Mouse (Mus musculus) gastrocnemius, postnatal 10 days (tissue): ENCODE data around the gene Wdr73. TPM values are rescaled to one million over a fixed set of nuclear protein-coding genes. Genes with fewer than 3 reads are reported as not detected.
"Not testable (repeated sequence)": the region's sequence is repeated elsewhere in the genome, so short reads cannot be mapped to it uniquely, and the experiment has no call there.

Source experiments
- DNase-seq: peaks from one replicate; pipeline ENCODE4 v3.0.0; 2021; ENCODE audit warnings: mixed read lengths
- long read RNA-seq, 2 experiments: library from polyadenylated mRNA; stranded (forward); transcript quantifications; one replicate each; pipeline ENCODE4 v2.0.0; 2021
- total RNA-seq, 2 experiments: library from RNA; stranded (reverse); gene quantifications; 2 replicates each; pipeline ENCODE4 v1.2.3; 2021

Gene Wdr73
- 1 to 10 TPM; 5.4 to 6.8 TPM for total RNA-seq
- long read RNA-seq, experiment 1, partial matches to known transcripts: 0 of 6 reads
- long read RNA-seq, experiment 1, other reads (novel, unspliced or antisense): 4 of 6 reads
- long read RNA-seq, experiment 2, transcript Wdr73-201 (8 exons, 2,114 nt): major isoform, 5 of 6 reads
- long read RNA-seq, experiment 2, partial matches to known transcripts: 1 of 6 reads
- long read RNA-seq, experiment 2, other reads (novel, unspliced or antisense): 0 of 6 reads

DNA sequence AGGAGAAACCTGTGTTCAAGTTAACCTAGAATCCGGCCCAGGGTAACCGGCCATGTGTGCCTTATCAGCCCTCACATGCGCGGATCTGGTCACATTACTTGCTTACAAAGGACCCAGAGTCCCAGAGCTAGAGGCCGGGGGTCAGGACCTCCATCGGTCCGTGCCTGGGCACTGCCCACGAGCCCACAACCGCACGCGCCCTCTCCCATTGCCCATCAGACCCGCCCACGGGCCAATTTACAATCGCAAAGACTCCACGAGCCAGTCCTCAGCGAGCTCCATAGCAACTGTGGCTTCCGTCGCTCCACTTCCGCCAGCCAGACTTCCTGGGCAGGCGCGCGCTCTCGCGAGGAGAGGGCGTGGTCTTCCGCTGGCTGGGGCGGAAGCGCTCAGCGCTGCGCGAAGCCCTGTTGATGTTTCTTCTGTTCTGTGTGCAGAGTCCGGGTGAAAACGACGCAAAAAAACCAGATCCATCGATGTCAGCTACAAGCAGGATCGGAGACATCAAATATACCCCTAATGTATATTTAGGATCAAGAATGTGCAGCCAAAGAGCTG lies at the start of gene Wdr73:
Gene Wdr73, minus strand, starts transcription at position 326 of the 558 bp plus-strand sequence.
- DNase-seq: peak; percentile 89

DNA sequence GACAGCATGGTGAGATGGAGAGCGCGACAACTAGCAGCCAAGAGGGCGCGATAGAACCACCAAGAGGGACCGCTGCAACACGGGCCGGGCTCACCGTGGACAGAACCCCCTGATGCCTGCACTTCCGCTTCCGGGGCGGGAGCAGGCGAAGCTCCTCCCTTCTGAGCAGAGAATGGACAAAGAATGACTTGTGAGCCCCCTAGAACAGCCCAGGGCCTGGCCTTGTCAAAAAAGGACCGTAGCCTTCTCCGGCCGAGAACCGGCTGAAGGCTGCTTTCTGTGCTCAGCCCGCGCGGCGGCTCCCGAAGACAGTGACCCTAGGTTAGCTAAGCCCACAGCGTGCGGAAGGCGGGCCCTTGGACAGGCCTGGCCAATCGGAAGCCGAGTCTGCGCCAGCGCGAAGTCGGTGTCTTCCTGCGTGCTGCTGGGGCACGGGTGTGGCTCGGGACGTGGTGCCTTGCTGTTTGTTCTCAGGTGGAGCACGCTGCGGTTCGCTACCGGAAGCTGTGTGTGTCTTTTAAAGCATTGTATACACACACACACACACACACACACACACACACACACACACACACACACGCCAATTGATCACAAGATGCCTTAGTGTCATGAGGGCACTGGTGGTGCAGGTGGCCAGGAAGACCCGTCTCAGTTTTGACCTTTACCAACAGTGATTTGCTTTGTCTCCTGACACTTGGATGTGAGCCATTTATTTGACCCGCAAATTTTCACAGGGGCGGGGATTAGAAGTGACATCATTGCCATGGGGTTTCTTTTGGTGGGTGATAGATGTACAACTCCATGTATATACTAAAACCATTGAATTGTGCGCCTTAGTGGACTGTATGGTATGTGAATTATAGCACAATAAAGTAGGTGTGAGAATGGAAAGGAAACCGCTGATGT lies 46.6 kb upstream of the Wdr73 start, which contains the start of gene Sec11a:
Gene Sec11a, minus strand, starts transcription at position 336 of the 906 bp plus-strand sequence.
- peak; percentile 92 for DNase-seq

DNA sequence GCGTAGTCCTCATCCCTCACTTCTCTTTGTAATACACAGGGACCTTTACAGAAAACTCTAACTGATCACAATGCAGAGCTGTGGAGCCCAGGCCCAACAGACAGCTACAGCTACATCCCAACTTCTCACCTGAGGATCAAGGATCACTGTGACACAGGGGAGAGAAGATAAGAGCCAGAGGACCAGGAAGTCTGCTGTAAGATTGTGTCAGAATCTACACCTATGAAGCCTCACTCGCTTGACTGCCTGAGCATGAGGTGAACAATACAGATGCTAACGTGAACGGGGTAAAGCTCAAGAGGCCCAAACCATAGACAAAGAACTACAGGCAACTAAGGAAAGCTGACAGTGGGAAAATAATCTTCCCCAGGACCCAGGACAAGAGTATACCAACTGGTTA lies 38.7 kb upstream of the Wdr73 start:
- DNase-seq: no peak

DNA sequence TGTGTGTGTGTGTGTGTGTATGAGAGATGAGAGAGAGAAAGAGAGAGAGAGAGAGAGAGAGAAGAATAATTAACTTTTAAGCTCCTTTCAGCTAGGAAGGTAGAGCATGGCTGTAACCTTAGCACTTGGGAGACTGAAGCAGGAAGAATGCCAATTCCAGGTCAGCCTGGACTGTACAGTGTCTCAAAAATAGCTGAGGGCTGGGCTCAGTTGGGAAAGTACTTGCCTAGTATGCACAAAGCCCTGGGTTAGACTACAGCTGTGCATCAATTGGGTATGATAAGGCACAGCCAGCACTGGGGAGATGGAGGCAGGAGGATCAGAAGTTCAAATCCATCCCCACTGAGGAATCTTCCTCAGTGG lies 36.2 kb upstream of the Wdr73 start:
- DNase-seq: not testable (repeated sequence)

DNA sequence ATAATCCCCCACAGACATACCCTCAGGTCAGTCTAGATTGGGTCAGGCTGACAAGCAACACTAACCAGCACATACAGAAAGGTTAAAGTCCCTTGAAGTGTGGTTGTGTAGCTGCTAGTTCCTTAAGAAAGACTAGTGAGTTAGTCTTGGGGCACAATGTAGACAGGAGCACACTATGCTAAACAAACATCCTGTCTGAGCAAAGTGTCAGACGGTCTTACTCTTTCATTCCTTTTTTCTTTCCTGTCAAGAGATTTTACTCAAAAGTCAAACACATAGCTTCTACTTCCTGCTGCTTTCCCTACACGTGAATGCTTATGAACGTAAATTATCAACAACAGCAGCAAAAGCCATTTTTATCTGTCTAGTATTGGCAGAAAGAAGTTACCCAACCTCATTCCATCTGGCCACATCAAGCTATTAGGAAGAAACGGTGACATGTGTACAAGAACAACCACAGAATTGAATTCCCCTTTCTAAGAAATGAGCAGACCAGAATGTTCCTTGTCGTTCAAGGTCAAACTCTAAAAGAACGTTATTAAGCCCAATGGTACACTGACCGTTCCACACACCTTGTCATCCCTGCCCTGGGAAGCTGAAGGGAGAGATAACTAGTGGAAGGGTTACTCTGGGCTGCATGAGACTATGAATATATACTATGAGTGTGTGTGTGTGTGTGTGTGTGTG lies 35.7 kb upstream of the Wdr73 start:
- DNase-seq: not testable (repeated sequence)

DNA sequence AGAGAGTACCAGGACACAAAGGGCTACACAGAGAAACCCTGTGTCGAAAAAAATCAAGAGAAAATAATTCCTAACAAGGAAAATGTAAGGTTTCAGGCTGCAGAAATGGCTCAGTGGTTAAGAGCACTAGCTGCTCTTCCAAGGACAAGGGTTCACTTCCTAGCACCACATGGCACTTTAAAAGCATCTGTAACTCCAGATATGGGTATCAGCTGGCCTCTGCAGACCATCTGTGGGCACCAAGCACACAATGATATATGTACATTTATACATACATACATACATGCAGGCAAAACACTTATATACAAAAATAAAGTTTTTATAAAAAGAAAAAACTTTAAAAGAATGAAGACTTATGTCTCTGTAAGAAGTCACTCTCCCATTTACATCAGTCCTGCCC lies 34.8 kb upstream of the Wdr73 start:
- DNase-seq: no peak

DNA sequence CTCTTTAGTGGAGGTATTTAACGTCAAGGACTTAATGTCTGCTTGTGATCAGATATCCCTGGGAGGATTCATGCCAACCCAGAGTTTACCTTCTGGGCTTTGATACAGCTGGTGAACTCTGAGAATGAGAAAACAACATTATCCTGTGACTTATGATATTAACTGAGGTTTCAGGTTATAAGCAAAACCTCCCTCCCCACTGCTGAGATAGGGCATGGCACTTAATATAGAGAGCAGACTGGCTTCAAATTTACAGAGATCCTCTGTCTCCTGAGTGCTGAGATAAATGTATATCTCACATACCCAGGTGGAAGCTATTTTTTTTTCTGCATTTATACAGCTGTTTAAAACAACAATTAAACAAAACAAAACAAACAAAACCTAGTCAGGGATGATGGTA lies 31.7 kb upstream of the Wdr73 start:
- DNase-seq: no peak

DNA sequence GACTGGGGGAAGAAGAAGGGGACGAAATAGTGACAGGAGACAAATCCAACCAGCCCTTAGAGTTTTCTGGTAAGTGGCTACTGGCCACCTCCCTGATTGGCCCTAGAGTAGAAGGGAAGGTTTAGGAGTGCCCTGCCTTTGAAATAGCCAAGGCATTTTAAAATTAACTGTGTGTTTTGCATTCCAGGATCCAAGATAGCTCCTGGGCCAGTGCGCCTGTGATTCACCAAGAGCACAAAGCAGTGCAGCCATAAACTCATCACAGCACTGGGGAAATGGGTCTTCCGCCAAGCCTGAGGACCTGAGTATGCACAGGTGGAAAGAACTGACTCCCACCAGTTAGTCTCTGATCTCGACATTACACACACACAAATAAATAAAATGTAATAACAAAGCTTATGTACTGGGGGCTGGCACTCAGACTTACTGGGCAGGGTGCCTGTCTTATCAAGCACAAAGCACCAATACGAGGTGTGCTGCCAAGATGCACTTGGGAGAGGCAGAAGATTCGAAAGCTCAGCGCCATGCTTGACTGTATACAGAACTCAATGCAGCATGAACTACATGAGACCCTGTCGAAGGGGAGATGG lies 30.6 kb upstream of the Wdr73 start:
- DNase-seq: no peak

DNA sequence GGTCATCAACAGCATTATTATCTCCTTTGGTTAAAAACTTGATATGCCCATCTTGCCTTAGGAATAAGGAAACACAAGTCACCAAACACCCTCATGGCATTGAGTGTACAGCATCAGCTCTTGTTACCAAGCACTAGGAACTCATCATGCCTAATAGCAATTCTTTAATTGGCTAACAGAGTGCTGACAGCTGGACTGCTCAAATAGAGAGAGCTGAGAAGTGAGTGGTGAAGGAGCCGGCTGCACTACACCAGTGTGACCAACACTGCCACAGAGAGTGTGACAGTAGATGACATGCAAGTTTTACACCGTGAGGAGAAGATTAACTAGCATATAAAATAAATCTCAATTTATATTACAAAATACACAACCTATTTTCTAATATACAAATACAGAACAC lies 22.1 kb upstream of the Wdr73 start:
- no peak for DNase-seq

DNA sequence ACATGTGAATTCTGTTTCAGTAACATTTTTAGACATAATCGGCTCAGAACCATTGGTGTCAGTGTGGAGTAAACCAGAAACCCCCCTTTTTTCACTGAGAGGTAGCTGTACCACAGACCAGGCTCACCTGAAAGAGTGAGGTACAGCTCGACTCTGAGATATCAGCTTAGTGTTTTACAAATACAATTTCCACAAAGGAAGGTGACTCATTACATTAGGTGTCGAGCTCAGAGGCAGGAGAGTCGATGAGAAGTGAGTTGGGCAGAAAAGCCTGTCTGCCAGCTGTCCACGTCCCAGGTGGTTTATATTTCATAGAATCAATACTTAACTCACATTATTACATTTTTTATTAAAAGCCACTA lies 18.6 kb upstream of the Wdr73 start:
- DNase-seq: no peak

DNA sequence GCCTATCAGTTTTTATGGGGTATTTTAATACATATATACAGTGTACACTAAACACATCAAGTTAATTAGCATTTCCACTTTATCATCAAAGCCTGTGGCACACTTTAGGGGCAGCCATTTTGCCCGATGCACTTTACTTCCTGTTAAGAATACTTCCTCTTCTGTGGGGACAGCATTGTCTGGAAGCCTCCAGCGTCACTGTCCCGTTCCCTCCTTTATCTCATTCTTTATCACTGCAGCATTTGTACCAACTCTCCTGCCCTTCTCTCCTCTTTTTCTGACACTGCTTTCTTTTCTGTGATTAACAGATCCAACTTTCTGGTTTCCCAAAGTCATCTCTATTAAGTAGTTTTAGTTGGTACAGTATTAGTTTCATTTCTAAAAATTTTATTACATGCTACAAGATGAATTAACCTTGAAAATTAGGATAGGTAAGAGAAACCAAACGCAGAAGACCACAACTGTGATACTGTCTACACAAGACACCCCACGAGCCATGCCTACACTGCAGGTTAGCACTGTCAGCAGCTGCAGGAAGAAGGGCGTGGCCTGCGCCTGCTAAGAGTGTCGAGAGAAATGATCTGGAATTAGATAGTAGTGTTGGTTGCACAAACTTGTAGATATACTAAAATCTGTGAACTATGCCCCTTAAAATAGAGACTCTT lies 18.0 kb upstream of the Wdr73 start:
- DNase-seq: no peak

DNA sequence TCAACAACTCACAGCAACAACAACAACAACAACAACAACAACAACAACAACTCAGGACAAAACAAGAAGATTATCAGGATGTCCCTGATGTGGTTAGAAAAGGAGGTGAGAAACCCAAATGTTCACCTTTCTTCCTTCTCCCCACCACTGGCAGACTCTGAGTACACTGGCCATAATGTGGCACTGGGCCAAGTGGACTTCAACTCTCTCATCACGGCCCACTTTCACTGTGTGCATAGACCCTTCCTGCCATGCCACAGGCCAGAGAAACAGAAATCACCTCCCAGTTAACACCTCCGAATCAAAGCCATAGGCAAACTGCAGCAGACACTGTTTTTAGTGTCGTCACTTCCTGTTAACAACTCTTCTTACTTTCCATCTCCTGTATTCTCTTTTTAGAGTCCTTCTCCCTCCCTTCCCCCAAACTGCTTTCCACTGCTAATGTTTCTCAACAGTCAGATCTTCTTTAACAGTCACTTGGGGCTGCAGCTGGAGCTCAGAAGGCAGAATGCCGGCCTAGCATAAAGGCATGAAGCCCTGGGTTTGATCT lies 16.9 kb upstream of the Wdr73 start:
- no peak for DNase-seq

DNA sequence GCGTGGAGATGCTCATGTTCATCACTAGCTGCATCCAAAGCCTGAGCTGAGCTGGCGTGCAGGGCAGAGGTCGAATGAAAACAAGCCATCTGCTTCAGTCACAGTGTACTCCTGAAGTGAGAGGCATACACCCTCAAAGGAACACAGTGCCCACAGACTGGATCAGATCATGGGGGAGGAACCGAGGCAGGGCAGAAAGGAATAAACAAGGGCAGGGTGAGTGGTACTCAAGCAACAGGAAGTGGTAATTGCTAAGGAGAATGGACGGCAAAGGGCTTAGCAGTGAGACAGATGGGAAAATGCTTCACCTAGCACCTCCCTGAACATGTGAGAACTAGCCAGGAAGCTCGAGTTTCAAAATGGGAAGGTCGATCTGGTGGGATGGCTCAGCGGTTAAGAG lies 11.4 kb upstream of the Wdr73 start:
- DNase-seq: no peak

DNA sequence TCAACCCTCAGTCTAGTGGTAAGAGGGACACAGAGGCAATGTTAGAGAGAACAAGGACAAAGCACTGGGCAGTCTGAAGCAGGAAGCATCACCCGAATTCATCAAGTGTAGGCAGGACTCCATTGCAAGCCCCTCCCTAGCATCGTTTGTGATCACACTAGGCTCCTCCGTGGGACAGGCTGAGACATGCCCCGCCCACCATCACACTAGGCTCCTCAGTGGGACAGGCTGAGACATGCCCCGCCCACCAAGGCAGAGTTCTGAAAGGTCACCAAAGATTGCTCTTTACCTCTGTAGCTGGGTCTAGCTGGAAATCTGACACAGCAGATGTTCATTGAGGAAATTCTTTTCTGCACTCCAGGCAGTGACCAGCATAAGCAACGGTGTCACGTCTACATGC lies 10.0 kb upstream of the Wdr73 start:
- DNase-seq: no peak

DNA sequence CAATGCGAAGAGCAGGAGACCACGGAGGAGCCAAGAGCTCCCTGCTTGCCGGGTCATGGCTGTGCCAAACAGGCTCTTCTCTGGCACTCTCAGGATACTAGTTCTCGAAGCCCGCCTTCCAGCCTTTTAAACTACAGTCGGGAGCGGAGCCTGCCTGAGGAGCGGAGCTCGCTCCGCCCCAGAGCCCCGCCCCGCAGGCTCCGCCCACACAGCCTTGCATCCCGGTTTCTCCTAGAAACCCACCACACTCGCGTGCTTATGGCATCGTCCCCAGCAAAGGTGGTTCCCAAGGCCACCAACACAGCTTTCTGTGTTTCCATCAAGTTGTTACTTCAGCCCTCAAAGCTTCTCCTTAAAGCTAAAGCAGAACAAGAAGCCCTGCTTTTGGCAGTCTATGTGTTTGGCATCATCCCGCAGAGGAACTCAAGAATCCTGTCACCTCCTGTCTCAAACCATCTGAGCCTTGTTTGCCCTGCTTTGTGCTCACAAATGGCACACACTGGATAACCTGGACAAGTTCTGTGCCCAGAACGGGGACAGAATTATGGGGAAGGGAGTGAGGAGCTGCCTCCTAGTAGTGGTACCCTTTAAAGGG lies 3.9 kb upstream of the Wdr73 start, which contains the start of gene Nmb:
Gene Nmb, minus strand, starts transcription at position 156 of the 595 bp plus-strand sequence.
- DNase-seq: peak; percentile 73

DNA sequence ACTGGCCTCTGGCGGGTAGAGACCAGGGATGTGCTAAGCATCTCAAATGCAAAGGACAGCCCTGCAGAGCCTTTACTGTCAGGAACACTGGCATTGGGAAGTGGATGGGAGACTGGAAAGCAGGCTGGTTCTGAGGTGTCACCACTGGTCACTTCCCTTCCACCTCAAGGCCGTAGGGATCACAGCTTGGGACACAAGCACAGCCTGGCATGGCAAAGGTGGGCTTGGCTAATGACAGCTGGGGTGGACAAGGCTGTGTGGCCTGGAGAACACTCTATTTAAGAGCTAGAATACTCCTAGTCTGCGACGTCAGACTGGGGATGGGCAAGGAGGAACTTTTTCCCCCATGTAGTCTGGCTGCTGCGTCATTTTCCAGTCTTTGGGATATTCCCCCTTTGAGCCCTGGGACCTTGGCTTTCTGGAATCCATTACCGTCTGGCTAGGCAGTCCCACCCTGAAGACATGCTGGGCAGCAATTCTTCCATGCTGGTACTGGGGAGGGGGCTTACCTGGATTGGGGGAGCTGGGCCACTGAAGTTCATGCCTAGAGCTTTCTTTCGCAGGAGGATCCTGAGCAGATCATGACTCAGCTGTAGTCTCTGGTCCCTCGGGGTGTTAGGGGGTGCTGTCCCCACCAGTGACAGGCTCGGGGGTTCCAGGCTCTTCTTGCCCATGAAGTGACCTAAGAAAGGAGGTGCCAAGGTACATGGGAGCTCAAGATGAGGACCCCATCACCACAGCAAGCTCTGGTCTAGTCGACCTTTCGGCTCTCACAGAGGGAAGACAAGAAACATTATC lies 2.8 kb upstream of the Wdr73 start:
- no peak for DNase-seq

DNA sequence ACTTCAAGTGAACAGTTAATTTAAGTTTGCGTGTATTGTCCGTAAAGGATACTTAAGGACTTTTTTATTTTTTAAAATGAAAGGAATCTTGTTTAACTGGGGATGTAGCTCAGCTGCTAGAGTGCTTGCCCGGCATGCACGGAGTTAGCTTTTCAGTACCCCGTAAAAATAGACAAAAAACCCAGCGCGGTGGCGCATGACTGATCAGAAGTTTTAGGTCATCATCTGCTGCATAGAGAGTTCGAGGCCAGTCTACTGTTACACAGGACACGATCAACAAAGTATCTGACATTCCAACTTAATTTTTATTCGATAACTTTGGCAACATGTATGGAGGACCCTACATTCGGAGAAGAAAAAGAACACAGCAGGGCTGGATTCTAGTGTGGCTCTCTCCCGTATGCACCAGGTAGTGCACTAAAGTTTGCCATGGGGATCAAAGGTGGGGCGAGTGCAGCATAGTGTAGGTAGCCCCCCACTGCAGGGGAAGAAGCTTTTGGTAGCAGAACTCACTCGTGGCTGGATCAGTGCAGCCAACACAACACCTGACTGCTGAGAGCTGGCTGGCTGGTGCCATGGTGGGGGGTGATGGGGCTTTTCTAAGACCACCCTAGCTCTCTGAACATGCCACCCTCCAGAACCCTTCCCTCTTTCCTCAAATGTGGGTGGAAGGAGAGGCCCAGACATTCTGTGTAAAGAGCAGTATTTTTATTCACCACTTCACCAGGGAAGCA lies 639 bp upstream of the Wdr73 start:
- no peak for DNase-seq

DNA sequence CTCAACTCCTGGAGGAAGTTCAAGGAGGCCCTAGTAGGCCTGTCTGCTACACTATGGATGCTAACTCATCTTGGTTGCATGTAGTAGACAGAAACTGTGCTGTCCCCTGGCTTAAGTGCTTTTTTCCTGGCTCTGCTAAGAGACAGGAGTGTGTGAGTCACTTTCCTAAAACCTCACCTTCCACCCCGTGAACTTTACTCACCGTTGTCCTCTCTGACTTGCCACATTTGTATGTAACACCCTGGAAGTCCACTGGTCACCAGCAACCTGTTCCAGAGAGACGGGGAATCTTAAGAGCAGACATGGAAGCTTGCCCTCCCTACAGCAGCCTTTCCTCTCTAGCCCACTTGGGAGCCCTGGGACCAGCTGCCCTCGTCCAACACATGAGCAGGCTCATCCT lies 3.3 kb downstream of the Wdr73 start:
- DNase-seq: no peak

DNA sequence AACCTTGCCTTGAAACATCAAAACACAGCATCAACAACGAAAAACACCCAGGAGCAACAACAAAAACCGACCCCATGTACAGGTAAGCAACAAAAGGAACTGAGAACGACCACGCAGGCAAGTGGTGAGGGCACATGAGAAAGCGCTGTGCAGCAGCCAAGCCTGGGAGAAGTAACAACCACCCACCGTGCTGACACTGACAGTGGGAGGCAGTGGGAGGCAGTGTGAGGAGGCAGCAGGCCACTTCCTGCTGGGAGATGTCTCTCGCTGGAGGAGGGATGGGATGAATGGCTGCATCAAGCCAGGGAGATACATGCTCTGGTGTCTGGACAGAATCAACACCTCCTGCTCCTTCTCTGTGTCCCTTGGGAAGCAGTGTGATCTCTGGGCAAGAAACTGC lies 3.9 kb downstream of the Wdr73 start:
- no peak for DNase-seq
